Mouse (Mus musculus): ENCODE measurements around the gene Tpte. TPM values are rescaled to one million over a fixed set of nuclear protein-coding genes. Genes with fewer than 3 reads are reported as not detected.
"Not testable (repeated sequence)": the region's sequence is repeated elsewhere in the genome, so short reads cannot be mapped to it uniquely, and the experiment has no call there.

The Tpte gene
- polyA plus RNA-seq (2017; shearing (Covaris generic)) = not detected

DNA sequence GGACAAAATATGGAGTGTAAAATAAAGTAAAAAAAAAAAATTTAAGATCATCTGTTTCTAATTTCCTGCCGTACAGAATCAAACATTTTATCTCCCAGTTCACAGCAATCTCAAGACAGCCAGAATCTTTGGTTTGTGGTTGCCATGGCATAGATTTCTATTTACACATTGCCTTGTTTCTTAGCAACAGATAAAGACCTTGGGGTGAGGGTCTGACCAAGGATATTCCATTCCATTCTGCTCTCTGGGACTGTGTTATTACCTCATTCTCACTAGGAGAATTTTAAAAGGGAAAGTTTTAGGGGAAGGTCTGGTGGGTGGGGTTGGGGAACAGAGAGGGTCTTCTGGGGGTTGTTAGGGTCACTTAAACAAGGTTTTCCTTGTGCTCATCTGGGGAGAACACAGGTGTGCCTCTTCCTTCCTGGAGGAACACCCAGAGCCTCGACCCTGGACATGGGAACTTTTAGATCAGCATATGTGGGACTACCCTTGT lies at the start of gene Tpte:
TSS of gene Tpte (plus strand) at position 443 of the 493 bp plus-strand sequence.
- ATAC-seq = no peak

DNA sequence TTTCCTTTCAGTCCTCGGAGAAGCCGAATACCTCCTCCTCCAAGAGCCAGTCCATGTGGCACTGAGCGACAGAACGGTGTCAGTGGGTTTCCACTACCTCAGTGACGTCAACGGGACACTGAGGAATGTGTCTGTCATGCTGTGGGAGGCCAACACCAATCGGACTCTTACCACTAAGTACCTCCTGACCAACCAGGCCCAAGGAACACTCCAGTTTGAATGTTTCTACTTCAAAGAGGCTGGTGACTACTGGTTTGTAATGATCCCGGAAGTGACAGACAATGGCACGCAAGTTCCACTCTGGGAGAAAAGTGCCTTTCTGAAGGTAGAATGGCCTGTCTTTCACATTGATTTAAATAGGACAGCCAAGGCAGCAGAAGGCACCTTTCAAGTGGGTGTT lies 40.3 kb upstream of the Tpte start:
- no peak for ATAC-seq

DNA sequence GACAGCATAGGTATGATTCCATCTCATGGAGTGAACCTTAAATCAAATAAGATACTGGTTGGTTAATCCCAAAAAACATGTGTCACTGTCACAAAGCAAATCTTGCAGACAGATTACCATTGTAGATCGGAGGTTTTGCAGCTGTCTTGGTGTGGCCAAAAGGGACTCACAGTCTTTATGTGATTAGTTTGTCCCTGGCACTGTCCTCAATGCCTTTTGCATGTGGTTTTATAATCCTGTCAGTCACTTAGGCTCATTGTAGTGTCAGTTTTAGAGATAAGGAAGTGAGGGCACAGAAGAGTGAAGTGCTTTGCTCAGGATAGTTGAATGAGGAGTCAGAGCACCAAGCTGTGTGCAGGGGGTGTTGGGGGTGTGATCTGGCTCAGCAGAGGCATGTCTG lies 37.6 kb upstream of the Tpte start:
- ATAC-seq = no peak

DNA sequence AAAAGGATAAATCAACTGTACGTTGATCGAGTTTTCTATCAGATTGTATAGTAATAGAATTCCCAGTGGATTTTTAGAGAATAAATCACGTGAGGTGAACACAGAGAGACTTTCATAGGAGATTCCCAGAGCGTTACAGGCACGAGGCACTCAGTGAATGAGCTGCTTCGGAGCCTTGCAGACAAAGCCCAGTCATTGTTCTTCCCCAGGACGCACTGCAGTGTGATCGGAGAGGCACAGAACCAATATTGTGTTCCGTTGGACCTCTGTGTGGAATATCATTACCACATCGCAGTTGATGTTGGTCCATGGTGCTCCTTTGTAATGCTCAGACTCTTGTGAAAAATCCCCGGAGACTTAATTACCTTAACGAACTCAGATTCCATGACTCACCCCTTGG lies 35.3 kb upstream of the Tpte start:
- no peak for ATAC-seq

DNA sequence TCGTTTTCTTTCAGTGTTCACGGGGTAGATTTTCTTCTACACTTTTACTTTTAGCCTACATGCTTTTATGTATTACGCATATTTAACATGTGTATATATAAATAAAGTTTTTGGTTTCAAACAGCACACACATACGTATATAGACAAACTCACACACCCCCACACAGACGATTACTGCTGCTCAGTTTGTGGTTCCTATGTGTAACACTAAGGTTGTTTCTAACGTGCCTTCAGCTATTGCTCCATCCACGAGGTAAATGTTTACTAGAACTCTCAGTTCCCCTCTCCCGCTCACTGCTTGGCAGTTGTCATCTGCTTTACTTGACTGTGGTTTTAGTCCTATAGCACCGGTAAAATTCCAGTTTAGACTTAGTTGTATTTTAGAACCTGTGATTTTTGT lies 34.2 kb upstream of the Tpte start:
- ATAC-seq = no peak

DNA sequence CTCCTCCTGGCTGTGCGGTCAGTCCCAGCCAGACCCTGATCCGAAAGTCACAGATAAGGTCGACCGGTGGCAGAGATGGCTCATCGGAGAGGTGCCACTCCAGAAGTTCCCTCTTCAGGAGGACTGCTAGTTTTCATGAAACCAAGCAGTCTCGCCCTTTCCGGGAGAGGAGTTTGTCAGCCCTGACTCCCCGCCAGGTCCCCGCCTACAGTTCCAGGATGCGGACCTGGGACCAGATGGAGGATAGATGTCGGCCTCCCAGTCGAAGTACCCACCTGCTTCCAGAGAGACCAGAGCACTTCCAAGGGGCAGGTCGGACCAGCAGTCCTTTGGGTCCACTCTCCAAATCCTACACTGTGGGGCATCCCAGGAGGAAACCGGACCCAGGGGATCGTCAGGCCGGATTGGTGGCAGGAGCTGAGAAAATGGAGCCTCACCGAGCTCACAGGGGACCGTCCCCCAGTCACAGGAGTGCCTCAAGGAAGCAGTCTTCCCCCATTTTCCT lies 24.2 kb upstream of the Tpte start:
- no peak for ATAC-seq

DNA sequence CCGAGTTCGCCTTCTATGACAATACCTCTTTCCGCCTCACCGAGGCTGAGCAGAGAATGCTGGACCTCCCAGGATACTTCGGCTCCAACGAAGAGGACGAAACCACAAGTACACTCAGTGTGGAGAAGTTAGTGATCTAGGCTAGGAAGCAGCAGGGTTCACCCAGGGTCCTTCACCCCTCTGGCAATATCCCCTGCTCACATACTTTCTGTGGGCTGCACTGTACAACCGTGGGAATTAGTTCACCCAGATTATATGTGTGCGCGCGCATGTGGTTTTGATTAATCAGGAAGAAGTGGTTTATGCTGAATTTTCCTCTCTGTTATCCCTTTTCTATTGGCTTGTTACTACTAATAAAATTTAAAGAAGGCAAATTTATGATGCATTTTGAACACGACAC lies 23.7 kb upstream of the Tpte start:
- no peak for ATAC-seq

DNA sequence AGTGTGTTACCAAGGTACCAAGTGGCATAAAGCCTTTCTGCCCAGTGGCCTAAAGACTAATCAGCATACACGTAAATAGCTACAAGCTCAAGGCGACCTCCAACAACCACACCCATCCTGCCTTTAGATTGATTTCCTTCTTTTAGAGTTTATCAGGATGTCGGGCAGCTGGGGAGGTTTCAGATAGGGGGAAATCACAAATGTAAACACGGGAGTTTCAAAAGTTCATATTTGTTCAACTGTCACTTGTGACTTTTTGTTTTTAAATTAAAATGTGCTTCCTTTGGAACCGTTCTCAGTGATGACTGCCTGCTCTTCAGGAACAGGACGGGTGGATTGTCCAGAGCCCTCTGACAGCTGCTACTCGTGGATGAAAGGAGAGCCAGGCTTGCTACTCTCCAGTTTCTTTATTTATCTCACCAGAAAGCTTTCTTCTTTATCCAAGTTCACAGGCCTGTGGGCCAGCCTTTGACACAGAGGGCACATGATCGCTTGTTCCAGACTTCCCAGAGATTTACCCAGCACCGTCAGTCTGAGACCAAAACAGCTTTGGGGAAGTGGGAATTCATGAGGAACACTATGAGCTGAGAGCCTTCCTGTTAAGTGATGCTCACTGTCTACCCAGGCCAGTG lies 23.0 kb upstream of the Tpte start:
- ATAC-seq = no peak

DNA sequence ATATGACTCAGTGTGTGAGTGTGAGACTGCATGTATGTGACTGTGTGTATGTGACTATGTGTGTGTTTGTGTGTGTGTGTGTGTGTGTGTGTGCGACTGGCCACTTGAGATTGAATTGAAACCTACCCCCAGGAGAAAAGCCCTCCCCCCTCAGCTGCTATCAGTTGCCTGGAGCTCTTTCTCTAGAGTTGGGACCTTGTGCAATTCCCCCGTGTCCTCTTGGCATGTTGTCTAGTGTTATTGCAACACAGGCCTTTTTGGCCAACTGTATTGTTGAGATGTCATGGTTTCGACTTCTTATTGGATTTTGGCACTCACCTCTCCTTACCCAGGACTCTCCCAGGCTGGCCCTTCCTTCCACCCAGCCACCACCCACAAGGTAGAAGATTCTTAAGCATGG lies 21.0 kb upstream of the Tpte start:
- ATAC-seq = no peak

DNA sequence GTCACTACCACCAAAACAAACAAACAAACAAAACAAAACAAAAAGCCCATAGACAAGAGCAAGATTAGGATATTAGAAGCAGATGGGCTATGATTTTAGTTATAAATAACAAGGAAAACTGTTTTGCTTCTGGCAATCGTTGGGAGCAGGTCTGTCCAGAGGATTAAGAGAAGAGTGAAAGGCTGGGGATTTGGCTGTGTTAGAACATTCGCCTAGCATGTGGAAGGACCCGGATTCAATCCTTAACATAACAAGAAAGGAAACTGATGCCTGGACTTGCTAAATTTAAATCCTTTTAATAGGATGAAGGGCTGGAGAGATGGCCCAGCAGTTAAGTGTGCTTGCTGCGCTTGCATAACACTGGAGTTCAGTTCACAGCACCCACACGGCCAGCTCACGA lies 18.9 kb upstream of the Tpte start:
- ATAC-seq = no peak

DNA sequence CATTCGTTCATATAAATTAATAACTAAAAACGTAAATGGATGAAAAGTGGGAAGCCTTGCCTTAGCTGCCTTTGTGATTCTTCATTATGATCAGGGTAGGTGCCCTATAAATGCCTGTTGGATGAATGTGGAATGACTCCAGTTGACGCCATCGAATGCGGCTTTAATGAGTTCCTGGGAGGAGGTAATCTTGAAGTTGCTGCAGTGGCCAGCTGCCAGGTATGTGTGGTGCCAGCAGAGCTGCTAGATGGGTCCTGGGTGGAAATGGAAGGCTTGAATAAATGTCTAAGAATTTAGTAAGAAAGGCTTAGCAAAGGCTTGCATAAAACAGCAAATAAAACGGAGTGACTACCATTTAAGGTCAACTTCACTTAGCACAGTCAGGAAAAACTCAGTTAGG lies 18.5 kb upstream of the Tpte start:
- no peak for ATAC-seq

DNA sequence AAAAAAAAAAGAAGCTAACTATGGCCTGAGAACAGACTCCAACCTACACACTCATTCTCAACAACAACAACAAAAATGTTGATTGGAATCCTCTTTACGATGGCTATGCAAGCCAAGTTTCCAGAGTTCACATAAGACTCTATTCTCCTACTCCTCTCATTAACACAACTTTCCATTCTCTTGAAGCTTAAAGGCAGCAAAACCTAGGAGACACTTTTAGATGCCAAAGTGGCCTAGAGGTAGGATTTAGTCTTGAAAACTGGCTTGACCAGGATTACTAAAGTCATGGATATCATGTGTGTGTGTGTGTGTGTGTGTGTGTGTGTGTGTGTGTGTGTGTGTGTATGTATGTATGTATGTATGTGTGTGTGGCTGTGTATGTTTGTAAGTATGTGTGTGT lies 18.0 kb upstream of the Tpte start:
- no peak for ATAC-seq

DNA sequence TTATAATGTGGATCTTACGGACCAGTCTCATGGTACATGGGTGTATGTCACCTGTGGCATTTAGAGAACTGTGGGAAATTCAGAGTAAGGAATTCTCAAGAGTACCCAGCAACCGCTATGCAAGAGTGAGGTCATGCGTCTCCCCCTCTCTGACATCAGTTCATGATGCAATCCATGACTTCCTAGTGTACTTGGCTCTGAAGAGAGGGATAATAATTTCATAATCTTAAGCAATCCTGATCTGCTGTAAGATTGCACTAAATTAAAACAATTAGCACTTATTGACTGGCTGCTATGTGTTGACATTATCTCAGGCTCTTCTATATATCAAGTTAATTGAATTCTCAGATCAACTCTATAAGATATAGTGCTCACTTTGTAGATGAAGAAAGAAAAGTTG lies 16.4 kb upstream of the Tpte start:
- ATAC-seq = no peak

DNA sequence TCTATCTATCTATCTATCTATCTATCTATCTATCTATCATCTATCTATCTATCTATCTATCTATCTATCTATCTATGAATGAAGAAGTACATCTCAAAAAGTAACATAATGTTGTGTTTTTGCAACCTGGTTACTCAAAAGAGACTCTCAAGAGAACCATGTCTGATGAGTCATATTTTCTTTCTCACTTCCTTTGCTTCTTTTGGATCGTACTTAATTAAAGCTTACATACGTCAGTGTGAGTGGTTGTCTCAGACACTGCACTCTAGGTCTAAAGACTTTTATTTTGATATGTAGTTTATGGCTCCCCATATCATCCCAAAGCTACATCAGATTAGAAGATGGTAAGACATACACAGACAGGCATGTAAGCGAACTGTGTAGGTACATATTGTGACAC lies 10.1 kb upstream of the Tpte start:
- no peak for ATAC-seq

DNA sequence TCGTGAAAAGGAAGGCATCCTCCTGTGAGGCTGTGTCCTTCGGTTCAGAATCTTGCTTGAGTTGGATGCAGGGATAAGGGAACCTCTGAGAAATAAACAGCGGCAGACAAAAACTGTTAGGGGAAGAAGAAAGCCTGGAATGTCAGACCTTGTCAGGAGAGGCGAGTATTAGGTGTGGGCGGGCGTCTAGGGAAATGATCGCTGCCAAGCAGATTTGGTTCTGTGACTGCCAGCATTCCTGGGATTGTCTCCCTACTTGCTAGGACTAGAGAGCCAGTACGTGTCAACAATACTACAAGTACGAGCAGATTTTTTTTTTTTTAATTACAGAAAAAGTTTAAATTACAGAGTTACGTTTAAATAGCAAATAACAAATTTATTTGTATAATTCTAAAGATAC lies 8.6 kb upstream of the Tpte start:
- ATAC-seq = no peak

DNA sequence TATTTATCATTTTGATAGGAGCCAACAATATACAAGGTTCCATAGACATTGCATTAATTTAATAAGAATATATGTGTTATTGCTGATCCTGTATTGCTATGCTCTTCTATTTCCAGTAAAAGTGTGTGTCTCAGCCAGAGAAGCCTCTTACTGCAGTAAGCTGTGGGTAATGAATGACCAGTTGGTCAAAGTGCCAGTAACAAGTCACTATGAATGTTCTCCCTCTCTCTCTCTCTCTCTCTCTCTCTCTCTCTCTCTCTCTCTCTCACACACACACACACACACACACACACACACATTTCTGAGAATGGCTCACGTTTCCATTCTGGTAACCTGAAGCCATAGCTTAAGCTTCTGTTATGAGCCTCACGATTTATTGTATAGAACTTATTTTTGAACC lies 19.1 kb downstream of the Tpte start:
- no peak for ATAC-seq

DNA sequence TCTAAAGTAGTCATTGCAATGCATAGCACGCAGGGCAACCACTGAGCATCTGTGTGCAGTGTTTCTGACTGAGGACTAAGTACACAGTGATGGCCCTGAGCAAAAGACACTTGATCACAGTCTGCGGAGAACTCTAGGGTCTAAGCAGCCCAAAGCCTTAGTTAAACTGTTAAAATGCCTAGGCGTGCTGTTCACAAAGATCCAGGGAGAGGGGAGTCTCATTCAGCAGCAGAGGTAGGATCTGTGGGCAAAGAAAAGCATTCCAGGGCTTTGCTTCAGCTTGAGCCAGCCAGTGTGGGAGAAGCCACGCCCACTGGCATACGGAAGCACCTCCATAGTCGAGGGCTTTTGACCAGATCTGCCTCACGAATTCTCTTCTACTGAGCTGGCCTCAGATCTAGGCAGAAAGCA lies 19.7 kb downstream of the Tpte start:
- no peak for ATAC-seq

DNA sequence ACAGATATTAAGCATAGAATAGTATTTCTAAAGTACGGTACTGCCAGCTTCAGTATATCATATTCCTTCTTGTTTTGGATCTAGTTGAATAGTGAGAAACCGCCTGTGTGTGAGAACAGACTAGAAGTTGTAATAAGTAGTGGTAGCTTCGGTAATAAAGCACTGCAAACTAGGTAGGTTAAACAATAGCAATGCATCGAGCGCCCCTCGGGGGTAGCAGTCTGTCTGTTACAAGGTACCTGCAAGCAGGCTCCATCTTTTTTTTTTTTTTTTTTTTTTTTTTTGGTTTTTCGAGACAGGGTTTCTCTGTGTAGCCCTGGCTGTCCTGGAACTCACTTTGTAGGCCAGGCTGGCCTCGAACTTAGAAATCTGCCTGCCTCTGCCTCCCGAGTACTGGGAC lies 20.8 kb downstream of the Tpte start:
- not testable (repeated sequence) for ATAC-seq

DNA sequence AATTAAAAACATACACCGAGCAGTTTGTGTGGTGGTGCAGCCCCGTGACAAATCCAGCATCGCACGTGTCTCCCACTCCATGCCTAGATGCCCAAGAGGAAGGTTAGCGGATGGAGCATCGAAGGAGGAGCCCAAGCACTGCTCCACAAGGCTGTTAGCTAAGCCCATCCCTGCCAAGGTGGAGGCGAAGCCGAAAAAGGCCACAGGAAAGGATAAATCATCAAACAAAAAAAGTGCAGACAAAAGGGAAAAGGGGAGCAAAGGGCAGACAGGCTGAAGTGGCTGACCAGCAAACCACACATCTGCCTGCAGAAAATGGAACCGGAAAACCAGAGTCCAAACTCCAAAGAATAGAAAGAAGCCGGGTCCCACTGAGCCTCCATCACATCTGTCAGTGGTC lies 23.8 kb downstream of the Tpte start:
- ATAC-seq = no peak

DNA sequence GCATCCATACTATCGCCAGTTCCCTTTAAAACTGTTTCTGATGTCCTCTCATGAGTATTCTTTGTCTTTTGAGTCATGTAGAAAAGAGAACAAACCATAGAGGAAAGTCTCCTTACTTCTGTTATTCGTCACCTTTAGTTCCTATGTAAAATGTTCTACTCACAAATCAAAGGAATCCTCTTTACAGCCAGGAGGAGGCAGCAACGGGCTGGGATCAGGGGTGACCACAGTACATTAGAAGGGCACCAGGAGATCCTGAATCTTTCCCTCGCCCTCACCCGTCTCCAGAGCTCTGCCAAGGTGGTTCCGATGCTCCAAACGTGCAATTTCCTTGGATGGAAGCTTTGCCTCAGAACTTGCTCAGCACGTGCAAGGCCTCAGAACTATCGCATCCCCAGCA lies 28.2 kb downstream of the Tpte start:
- ATAC-seq = no peak

DNA sequence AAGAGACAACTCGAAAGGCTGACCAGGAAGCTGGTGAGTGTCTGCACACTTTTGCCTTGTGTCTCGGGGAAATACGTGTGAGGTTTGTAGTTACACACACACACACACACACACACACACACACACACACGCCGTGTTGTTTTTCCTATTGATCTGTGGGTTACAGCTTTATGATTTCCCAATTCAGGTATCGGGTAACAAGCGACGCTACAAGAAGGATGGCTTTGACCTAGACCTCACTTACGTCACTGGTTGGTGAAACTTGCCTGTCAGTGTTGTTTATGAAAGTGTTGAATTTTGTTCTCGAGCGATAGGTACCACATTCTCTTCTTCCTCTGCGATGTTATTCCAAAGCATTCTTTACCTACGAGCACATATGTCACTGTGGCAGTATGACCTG lies 52.2 kb downstream of the Tpte start:
- no peak for ATAC-seq

DNA sequence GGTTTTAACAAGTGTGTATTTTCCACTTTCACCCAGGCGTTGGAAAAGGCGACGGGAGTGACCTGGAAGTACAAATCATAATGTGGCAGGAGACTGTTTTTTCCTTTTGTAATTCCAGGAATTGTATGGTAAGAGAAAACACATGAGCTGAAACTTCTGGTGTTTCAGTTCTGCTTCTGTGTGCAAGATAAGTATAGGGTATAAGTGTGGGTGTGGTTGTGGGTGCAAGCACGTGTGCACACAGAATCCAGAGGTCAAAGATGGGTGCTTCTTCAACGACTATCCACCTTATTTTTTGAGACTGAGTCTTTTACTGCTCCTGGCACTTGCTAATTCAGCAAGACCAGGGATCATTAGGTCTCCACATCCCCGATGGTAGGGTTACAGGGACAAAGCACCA lies 76.1 kb downstream of the Tpte start:
- no peak for ATAC-seq

DNA sequence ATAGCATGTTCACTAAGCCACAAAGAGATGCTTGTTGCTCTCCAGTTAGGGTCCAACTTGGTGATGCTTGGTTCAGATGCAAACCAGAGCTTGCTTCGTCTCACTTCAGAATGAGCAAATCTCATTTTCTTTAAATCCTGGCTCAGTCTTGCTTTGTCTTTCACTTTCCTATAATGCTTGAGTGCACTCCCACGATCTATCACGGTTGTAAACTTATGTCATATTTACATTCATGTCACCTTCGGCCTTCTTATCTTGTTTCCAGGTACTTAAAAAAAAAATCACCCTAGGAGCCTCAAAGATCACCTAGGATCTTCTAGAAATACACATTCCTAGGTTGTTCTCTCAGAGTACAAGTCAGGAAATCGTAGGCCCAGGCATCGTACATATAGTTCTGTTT lies 76.6 kb downstream of the Tpte start:
- no peak for ATAC-seq

DNA sequence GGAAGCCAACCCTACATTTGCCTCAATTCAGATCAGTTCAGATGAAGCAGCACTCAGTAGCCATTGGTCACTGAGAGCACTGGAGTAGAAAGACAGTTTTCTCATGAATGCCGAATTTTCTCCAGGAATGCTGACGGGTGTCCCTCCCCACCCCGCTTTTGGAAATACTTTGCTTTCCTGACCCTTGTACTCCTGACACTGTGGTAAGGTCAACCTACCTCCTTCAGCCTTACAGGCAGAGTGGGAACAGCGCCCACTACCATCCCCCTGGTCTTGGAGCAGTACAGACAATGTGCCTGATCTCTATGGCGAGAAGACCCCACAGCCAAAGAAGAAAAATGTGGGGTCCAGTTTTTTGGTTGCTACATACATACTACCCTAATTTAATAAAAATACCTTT lies 93.1 kb downstream of the Tpte start:
- ATAC-seq = no peak

DNA sequence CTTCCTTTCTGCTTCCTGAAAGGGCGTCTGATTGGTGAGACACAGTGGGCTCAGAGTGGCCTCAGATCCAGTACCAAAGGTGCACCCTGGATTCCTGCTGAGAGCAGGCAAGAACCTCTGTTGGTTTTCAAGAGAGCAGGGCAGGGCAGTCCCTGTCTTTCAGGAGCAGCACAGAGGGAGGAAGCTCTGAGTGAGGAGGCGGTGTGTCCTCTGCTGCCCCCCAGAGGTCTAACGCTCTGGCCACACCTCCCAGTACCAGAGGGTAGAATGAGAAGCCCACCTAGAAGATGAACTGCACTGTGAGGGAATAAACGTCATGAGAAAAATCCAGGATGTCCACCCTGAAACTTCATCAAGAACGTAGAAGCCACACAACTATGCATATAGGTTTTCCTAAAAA lies 93.7 kb downstream of the Tpte start:
- no peak for ATAC-seq

Data from activated CD4-positive, CD25-positive, alpha-beta regulatory T cell, adult 4 months (primary cell).